Mouse (Mus musculus) heart, postnatal 0 days (tissue): ENCODE data around the gene 4933402N03Rik.

Source experiments
- CTCF ChIP-seq: IDR thresholded peaks from 2 replicates; pipeline ENCODE4 v1.5.1; 2016; ENCODE audit warnings: antibody characterized with exemption, control low read depth, low read depth
- EP300 ChIP-seq: IDR thresholded peaks from 2 replicates; pipeline ENCODE4 v1.6.1; 2016; ENCODE audit warnings: antibody characterized with exemption, low read depth

DNA sequence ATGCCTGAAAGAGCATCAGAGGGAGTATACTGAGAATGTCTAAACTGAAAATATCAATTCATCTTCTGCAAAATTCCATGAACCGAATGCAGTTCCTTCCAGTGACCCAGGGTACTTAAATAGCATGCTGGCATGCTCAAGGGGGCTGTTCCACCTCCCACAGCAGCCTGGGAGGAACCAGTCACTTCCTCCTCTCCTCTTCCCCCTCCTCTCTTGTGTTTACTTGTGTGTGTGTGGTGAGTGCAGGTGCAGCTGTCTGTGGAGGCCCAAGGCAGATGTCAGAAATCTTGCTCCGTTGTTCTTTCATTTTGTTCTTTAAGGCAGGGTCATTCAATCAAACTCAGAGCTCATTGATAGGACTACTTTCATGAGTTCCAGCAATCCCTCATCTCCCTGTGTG, 23.0 kb upstream of the 4933402N03Rik start:
- TF ChIP-seq CTCF: no peak
- TF ChIP-seq EP300: no peak
